Mouse (Mus musculus): Measurements from ENCODE around the gene Gm28053.

Gm28053 gene

GRCm38 (mm10) chr6:48692962-48693361 lies 25.4 kb upstream of the Gm28053 start:
- DNase-seq: no peak

DNA sequence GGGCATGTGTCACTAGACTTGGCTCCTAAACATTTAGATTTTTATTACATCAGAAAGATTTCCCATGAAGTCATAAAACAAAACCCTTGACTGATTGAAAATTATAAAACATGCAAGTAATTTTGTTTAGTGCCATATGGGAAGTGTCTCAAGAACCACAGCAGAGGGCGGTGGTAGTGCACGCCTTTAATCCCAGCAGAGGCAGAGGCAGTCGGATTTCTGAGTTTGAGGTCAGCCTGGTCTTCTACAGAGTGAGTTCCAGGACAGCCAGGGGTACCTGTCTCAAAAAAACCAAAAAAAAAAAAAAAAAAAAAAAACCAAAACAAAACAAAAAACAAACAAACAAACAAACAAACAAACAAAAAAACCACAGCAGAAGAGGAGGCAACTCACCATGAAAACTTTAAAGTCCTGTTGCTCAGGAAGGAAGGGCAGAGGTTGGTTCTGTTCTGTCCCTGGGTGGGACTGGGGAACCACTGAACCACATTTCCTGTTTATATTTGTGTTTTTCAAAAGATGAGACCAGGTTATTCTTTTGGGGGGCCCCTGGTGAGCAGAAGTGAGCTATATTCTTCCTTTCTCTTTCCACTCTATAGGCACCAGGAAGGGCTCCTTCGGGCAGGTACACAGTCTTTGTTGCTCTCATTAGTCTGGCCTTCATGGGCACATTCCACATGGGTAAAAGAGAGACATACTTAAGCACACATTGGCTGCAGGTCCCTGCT lies 21.4 kb upstream of the Gm28053 start:
- DNase-seq: no peak

GRCm38 (mm10) chr6:48697555-48697930 lies 20.9 kb upstream of the Gm28053 start:
- DNase-seq: no peak

DNA sequence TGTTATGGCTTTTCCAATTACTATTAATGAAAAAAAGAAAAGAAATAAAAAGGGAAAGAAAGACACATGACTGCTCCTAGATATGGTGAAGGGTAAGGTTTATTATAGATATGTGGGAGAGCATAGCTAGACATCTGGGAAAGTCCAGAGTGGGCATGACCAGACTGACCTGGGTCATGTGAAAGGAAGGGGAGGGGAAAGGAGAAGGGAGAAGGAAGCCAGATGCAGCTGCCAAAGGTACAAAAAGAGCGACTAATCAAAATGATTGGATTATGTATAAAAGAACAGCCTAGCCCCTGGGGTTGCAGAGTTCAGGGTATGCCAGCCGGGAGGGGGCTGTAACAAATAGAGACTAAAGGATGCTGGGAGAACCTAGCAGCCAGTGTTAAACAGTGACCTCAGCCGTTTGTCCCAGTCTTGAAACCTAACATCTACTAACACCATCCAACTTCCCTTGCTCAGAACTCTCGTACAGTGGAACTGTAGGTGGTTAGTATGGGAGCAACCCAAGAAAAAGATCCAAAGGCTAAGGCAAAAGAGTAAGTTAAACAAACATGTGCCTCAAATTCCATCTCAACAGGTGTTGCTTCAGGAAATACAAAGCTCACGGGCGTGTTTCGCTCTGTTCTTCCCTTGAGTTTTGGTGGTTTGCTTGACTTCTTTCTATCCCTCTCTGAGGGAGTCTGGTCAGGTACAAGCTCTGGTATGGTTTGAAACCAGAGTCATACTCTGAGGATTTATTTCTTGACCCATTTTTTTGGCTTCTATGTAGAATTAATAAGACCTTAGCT lies 20.1 kb upstream of the Gm28053 start:
- DNase-seq: no peak

DNA sequence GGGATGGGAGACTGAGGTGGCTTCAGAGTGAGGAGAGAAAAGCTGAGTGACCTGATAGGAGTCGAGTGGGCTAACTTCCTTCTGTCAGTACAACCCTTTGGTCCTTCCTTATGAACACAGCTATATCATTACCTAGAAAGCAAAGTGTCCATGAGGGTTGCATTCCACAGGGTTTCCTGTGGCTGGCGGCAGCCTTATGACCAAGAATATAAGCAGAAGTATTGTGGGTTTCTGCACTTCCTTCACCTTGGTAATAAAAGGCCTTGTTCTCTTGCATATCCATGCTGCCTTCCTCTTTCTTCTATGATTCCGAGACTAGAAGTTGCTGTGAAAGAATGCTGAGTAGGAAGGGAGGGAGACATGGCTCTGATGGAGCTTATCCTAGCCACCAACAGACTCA lies 19.5 kb upstream of the Gm28053 start:
- no peak for DNase-seq

DNA sequence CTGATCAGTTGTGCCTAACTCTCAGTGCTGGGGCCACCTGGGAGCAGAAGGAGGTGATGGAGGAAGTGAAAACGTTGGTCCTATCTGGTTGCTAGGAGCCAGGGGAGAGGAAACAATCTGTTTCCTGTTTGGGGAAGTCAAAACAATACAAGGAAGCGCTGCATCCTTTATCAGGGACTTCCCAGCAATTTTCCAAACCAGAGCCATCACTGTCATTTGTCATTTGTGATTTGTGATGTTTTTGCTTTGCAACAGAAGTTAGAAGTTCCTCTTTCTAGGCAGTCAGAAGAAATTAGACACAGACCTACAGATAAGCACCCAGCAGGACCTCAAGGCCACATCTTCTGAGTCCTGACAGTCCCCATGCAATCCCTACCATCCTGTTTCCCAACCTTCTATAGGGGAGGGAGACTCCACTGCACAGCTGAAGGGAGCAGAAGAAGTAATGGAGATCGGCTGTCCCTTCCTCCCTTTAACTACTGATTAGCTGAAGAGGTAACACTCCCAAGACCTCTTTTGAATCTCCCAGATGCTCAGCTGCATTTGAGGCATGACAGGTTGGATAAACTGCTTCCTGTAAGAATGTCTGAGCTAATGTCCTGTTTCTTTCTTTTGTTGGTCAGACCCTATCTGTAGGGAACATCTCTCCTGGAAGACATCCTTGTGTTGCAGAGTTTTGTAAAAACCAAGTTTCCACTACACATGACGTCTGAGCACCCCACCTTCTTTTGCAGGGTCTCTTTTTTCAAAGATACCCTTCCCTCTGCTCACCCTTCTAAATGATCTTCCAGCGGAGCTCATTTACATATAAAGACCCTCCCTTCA lies 17.9 kb upstream of the Gm28053 start:
- peak; percentile 61 for DNase-seq

DNA sequence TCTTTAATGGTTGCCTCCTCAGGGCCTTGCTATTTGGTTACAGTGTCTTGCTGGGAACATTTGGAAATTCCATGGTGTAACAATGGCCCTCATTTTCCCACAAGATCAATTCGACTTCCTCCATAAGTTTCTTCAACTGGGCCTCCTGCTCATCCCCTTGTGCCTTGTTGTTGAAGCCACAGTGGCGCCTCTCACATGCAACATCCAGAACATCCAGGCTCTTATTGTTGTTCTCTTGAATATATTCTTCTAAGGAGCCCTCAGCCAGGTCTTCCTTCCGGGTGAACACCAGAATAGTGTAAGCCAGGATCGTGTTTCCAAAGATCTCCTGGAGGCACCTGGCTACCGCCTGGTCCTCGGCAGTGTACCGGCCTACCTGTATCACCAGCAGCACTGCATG lies 16.3 kb upstream of the Gm28053 start:
- DNase-seq: no peak

DNA sequence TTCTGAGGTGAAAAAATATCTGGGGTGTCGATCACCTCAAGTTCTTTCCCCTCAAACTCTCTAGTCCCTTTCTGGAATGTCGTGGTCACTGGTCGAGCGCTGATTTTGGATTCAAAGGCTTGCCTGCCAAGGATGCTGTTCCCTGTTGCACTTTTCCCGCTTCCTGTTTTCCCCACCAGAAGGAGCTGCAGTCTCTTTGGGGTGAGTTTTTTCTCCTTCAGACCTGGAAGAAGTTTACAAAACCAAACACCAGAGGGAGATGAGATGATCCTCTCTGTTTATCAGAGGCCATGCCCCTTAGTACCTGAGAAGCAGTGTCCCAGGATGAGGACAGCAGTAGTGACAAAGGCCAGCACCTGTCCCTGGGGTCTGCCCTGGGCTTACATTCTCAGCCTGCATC lies 15.8 kb upstream of the Gm28053 start:
- DNase-seq: no peak

GRCm38 (mm10) chr6:48704146-48704545 lies 14.3 kb upstream of the Gm28053 start:
- DNase-seq: no peak

GRCm38 (mm10) chr6:48706130-48706529 lies 12.3 kb upstream of the Gm28053 start:
- no peak for DNase-seq

GRCm38 (mm10) chr6:48720326-48720725 lies 1.9 kb downstream of the Gm28053 start:
- DNase-seq: no peak

GRCm38 (mm10) chr6:48723468-48723867 lies 5.1 kb downstream of the Gm28053 start:
- DNase-seq: no peak

DNA sequence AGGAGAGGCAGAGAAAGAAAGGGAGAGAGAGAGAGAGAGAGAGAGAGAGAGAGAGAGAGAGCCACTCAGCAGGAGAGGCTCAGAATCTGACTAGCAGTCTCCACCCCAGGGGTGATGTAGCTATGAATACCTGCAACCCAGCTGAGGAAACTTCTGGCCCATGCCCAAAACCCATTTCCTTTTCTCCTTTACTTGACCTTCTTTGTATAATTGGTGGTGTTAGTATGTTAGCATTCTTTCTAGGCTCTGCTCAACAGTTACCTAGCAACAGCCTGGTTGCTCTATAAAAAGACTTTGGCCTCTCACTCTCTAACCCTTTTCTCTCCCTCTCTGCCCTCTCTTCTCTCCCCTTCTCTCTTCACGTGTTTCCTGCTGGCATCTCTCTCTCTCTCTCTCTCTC lies 7.1 kb downstream of the Gm28053 start:
- DNase-seq: peak; percentile 94

GRCm38 (mm10) chr6:48727761-48728160 lies 9.4 kb downstream of the Gm28053 start:
- no peak for DNase-seq

DNA sequence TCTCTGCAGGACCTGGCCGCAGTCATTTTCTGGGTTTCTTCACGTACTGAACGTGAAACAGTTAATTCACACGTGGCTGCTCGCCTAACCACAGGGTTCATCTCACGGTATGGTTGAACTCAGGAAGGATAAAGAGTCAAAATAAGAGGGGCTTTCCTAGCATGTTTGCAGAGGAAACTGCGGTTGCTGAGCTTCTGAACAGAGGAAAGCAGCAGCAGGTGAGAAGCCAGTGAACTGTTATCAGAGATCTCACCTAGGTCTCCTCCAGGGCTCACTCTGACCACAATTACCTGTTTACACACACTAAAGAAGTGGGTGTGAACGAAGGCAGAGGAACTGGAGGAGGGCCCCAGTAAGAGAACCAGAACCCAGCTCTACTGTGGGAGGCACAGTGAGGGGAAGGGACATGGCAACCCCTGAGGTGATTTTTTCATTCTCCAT lies 14.5 kb downstream of the Gm28053 start:
- DNase-seq: no peak

DNA sequence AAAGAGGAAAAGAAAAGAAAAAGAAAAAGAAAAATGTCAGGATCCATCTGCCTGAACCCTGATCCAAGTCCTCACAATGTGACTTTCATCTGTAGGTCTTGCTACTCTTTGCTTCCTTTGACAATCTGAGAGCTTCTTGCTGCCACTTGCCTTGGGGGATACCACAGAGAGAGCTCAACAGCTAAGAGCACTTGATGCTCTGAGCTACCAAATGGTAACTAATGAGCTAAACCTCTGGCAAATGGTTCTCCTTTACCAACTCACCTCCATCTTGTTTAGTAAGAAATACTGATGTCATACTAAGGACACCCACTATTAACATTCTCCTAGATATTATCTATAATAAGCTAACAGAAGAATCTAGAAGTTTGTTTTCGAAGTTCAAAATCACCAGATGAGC lies 15.3 kb downstream of the Gm28053 start:
- DNase-seq: no peak

GRCm38 (mm10) chr6:48737053-48737452 lies 18.6 kb downstream of the Gm28053 start:
- DNase-seq: no peak

DNA sequence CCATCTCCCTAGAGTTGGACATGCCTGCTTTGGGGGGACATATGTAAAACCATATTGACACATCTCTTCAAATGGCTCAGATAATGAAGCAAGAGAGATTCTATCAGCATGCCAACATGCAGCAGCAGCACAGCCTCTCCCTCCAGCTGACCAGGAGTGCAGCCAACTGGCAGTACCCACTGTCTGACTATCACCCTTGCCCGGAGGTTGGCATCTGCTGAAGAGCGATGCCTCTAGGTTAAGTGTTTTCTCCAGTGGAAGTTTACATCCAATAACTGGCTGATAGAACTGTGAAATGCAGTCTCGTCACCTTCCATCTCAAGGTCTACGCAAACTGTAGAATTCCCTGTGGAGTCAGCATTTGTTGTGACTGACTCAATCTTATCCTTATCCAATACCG lies 19.3 kb downstream of the Gm28053 start:
- no peak for DNase-seq

DNA sequence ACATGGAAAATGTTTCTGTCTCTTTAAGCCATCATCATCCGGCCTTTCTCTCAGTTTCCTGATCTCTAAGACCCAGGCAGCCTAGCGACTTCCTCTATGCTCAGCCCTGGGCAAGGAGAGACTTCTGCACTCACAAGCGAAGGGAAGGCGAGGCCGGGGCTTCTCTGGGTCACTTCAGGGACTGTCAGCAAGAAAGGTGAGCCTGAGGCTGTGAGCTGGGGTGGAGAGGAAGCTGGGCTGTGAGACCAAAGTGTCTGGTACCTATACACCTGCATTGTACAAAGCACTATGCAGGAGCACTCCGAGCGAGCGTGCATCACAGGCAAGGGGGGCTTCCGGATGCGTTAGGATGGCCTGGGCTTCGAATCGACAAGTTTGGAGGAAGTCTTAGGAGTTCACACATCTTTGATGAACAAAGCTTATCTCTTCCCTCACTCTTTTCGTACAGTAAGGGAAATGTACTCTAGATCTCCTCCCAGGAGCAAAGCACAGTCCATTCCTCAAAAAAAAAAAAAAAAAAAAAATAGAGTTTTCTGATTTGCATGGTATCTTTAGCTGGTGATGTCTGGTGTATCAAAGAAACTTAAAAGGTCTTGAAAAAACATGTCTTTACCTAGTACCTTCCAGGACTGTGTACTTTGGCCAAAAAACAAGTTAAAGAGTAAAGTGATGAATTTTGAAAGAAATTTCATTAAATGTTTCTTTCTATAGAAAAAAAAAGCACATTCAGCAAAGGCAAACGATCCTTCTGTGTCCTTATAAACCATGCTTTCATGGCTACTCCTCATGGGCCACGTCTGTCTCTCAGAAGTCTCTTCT lies 20.8 kb downstream of the Gm28053 start, which contains the start of gene Gimap1:
TSS of gene Gimap1 (plus strand) at position 94 of the 819 bp plus-strand sequence.
- peak; percentile 66 for DNase-seq

GRCm38 (mm10) chr6:48739780-48740055 lies 21.3 kb downstream of the Gm28053 start:
- DNase-seq: no peak

DNA sequence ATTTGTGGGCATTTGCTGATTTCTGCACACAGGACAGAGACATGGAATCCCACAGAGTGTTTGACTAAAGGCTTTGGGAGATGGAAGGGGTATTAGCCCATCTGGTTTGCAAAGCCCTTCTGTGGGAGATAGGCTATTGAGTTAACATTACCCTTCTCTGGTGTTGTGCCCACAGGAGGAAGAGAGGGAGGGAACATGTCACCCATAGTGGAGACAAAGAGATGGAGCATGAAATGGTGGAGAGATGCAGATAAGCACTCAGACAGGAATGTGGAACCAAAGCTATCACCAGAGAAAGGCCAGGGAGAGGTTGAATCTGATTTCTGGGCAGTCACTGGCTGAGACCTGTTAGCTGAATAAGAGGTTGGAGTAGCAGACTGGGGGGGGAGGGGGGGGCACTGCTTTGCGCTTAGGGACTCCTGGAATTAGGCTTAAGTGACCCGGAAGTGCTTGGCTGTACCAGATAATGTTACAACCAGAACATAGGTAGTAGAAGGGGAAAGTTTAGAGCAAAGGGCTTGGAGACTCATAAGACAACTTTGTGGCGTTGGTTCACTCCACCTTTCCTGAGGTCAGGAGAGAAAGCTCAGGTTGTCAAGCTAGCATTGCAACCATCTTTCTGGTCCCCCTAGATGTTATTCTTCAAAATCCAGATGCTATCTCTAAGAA lies 22.2 kb downstream of the Gm28053 start:
- DNase-seq: no peak

DNA sequence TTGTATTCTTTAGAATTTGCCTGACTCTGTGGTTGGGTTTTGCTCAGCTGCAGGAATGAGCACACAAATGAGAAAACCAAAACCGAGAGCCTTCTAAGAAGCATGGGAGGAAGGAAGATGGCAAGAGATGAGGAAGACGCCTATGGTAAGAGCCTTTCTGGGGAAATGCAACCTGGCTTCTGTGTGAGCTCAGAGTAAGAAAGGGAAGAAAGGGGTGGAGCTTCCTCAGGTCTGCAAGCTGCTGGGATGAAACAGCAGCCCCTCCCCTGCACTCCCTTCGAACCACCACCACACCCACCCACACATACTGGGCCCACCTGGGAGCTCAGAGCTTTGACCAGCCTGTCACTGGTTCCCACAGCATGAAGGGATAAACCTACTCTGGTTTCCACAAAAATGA lies 22.9 kb downstream of the Gm28053 start:
- DNase-seq: peak; percentile 29

Measured in kidney, postnatal 14 days (tissue).